Mouse (Mus musculus) monocyte, adult 2 months (primary cell): ENCODE data around the gene Nrtn.

Experiments
- DNase-seq, 2 experiments: peaks; one replicate each; pipeline ENCODE4 v3.0.0; 2022; ENCODE audit warnings: low spot score in 2 of 2, low read depth in 1 of 2

Nrtn gene

DNA sequence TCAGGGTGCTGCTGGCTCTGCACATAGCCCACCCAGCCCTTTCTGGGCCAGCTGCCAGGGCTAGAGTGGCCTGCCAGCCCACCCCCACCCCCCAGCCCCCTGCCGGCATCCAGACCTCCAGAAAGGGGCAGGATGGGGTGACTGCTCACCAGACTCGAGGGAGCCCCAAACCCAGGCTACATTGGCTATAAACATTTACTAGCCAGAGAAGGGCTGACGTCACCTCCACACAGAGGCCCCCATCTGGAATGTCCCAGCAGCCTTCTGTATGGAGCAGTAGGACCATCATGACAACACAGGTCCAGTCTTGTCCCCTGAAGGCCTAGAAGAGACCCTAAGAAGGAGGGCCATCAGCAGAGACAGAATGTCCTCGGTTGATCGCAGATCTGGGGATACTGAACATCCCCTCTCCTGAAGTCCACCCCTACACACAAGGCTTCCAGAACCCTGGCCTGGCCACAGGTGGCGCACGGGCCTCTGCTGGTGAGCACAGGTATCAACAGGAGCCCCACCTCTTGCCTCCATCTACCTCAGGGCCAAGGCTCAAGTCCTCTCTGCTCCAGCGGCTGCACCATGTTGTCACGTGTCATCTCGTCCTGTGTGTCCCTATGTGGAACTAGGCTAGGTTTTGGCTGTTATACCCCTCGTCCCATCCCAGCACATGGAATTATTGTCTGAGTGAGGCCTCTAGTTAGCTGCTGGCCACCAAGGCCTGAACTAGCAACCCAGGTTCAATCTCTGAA is 33.7 kb downstream of the Nrtn start:
- no peak for DNase-seq

DNA sequence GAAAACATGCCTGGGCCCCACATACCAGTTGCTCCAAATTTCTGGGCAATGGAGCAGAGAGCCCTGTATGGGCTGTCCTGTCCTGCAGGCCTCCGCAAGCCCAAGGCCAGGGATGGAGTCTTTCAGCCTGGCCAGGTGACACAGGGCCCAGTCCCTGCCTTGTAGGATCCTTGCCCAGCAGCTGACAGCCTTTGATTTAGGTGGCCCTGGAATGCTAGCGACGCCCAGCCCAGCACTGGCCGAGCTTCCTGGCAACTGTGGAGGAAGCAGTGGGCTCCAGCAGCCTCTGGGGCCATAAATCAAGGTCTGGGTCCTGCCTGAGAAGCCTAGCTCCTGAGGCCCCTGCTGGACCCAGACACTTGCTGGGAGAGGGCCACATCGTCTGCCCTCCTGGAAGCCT is 34.9 kb downstream of the Nrtn start:
- DNase-seq = no peak

DNA sequence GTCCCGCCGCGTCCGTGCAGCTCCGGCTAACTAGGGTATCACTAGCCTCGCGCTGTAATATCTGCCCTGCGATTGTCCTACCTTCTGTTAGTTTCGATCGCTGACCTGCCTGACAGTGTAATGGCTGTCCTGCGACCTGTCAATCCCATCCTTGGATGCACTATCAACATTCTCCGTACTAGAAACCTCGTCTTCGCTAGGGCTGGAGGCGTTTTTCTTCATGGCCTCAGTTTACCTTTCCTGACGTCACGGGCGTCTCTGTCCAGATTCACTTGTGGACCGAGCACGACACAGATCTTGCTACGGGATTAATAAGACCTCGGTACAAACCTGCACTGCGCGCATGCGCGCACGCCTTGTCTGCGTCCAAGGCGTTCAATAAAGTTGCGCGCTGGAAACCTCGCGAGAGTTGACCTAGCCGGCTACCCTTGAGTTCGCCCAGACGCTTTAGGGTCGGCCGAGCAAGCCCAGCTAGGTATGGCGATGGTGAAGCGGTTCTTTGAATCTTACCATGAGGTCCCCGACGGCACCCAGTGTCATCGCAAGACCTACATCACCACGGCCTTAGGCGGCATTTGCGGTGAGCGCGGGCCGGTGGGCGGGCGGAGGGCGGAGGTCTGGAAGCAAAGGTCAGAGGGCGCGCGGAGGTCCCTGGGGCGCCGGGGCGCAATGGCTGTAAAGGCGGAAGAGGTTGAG is 39.8 kb downstream of the Nrtn start, which contains the start of the genes Ndufa11 and Vmac:
Ndufa11 (plus strand) TSS at position 405 of the 696 bp plus-strand sequence.
Vmac (minus strand) TSS at position 660 of the 696 bp plus-strand sequence.
- DNase-seq = peak; percentile 57 to 86

DNA sequence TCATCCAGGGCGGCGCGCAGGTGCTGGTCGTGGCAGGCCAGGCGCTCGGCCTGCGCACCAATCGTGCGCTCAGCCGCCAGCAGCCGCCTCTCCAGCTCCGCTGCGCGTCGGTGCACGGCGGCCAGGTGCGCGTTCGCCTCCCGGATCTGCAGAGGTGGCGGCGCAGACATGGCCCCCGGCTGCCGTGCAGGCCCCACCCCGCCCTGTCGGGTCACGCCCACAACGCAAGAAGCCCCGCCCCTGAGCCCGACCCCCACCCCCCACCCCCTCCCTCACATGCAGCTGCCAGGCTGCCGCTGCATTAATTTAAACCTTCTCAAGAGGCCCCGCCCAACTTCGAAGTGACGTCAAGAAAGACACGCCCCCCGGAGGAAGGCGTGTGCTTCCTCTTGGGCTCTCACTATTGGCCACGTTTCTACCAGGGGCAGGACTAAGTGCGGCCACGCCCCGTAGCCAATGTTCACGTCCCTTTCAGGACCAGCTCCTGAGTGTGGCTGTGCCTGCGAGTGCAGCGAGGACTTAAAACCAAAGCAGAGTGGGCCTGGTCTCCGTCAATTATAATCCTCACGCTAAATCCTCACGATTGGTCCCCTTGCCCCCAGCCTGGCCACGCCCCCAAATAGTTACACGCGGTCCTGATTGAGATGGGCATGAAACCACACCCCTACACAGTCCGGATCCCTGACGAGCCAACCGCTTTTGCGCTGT is 40.5 kb downstream of the Nrtn start:
- DNase-seq = peak; percentile 92 to 96

DNA sequence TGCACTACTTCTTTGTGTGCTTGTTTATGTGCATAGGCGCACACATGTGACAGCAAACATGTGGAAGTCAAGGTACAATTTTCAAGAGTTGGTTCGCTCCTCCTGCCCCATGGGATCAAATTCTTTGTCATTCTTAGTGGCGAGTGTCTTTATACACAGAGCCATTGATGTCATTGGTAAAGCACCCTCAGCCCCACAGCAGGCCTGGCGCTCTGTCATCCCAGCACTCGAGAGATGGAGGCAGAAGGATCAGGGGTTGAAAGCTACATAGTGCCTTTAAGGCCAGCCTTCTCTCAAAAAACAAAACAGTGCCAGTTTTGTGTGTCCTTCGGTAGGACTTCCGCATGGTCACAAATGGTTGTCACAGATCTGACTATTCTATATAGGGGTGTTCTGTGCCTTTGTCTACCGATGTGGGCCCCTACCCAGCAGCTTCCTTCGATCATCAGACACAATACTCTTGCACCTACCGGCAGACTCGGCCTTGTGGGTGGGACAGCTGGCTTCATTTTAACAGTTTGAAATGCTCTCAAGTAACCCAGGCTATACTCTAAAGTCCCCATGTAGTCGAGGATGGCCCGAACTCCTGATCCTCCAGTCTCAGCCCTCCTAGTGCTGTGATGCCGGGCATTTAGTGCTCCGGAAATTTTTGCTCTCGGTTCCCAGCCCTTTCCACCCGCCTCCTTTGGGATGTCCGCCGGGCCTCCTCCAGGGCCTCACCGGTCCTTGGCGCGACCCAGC is 41.2 kb downstream of the Nrtn start:
- DNase-seq = no peak

DNA sequence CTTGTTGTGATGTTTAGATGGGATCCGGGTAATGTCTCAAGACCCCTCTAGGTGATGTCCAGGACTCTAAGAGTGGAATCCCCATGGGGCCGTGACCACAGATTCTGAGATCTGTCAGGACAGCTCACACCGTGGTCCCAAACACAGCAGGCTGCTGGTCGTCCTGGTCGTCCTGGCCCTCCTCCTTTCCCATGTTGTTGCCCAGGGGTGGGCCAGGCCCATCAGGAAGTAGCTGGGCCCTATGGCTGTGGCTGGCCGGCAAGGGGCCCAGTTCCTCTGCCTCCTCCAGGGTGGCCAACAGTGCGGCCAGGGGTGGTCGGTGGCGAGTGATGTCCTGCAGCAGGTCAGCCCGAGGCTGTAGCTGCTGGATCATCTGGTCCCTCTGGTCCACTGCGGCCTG is 42.0 kb downstream of the Nrtn start:
- no peak for DNase-seq

DNA sequence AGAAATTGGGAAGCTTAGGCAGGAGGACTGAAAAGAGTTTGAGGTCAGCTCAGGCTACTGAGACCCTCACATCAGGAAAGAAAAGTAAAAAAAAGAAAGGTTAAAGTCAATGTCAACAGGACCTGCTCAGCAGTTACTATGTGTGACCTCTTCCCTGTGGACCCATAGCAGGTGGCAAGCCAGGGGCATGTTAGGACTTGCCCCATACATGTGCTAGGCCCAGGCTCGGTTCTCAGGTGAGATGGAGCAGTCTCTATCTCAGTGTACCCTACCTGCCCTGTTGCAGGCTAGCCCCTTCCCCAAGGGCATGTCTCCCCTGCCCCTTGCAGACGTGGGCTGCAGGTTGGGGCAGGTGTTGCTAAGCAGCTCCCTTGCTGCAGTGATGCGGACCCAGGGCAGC is 47.6 kb downstream of the Nrtn start:
- DNase-seq = no peak

DNA sequence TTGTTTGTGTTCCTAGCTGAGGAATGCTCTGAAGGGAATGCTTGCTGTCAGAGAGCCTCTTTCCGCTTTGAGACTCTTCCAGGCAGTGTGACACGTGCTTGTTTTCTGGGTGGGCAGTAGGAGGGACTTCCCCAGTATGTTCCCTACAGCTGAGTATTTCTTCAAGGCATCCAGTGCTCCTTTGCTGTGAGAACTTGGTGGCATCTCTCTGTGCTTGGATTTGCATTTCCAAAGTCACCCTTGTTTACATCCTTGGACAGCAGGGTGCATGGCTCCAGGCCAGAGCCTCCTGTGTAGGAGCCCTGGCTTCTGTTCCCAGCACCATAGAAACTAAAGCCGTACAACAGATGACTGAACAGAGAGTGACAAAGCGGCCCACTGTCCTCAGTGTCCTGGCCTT is 48.6 kb downstream of the Nrtn start:
- no peak for DNase-seq

DNA sequence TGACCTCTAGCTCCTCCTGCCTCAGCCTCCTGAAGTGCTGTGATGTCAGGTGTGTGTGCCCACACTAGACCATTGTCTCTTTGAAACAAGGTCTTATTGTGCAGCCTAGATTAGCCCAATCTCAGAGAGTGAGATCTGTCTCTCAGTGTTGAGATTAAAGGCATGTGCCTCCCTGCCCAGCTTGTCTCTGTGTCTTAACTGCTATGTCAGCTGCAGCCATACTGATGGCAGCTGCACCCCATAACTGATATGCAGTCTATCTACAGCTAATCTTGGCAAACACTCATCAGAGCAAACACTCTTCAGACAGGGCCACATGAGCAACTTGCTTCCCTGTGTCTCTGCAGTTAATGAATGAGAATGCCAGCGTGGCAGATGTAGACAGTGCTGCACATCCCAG is 50.8 kb downstream of the Nrtn start:
- DNase-seq = no peak

DNA sequence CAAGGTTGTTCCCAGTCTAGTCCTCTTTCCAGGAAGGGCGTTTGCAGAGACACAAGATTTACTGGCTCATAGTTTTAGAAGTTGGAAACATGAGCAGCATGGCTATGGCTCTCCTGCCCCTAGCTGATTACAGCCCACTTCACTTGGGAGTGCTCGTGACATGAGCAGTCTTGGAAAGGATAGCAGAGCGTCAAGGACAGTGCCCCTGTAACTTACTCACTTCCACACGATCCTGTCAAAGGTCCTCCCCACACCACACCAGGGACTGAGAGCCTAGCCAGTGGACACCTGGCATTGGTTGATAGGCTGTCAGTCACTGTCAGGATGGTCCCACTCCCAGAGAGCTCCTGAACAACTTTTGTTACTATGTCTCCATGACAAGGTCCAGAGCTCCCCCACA is 54.3 kb downstream of the Nrtn start:
- DNase-seq = no peak
